Mouse (Mus musculus): ENCODE measurements at regions not wholly inside any gene's neighbourhood (a gene's known extent, or its start where the extent isn't known, plus 50 kb on each side); places are given as distances from the start of the nearest gene placed in this dataset.

GRCm38 (mm10) chr13:6237201-6237600 lies 310.7 kb upstream of the Pitrm1 start:
- TF ChIP-seq POLR2AphosphoS2 (IDR thresholded peaks at IDR 0.05; ENCODE audit: low read length) (no peak), ETS1 (IDR thresholded peaks at IDR 0.05; ENCODE audit: low read depth, low read length) (no peak), CTCF (IDR thresholded peaks at IDR 0.05 in 2 of 3, conservative IDR thresholded peaks at IDR 0.05 in 1 of 3; ENCODE audit: control insufficient read depth in 1 of 3, insufficient read depth in 1 of 3, low read depth in 2 of 3, low read length in 3 of 3, poor library complexity in 1 of 3, severe bottlenecking in 1 of 3) (no peak), MYC (IDR thresholded peaks at IDR 0.05; ENCODE audit: low read depth, low read length) (no peak), USF1 (IDR thresholded peaks at IDR 0.05; ENCODE audit: low read depth, low read length) (no peak), NELFE (IDR thresholded peaks at IDR 0.05; ENCODE audit: low read depth, low read length) (no peak), GATA1 (IDR thresholded peaks at IDR 0.05; ENCODE audit: low read depth, low read length) (no peak), GABPA (IDR thresholded peaks at IDR 0.05; ENCODE audit: low read depth, low read length) (no peak), POLR2A (IDR thresholded peaks at IDR 0.05; ENCODE audit: control insufficient read depth in 1 of 2, insufficient read depth in 1 of 2, low read depth in 1 of 2, low read length in 2 of 2, poor library complexity in 1 of 2) (no peak), MAFK (IDR thresholded peaks at IDR 0.05; ENCODE audit: borderline replicate concordance, low read depth, low read length) (no peak), TCF12 (IDR thresholded peaks at IDR 0.05; ENCODE audit: low read depth, low read length) (no peak), ZC3H11A (IDR thresholded peaks at IDR 0.05; ENCODE audit: low read depth, low read length) (no peak), SIN3A (IDR thresholded peaks at IDR 0.05; ENCODE audit: low read length) (no peak)
